Mouse (Mus musculus): Measurements from ENCODE around the gene Gm2916. TPM values are rescaled to one million over a fixed set of nuclear protein-coding genes. Genes with fewer than 3 reads are reported as not detected.
"Not testable (repeated sequence)": the region's sequence is repeated elsewhere in the genome, so short reads cannot be mapped to it uniquely, and the experiment has no call there.

Gene Gm2916
- under 1 TPM in 1 of 2 experiments, not detected in 1; 0.18 TPM for total RNA-seq (2021)
- long read RNA-seq: 0 reads

DNA sequence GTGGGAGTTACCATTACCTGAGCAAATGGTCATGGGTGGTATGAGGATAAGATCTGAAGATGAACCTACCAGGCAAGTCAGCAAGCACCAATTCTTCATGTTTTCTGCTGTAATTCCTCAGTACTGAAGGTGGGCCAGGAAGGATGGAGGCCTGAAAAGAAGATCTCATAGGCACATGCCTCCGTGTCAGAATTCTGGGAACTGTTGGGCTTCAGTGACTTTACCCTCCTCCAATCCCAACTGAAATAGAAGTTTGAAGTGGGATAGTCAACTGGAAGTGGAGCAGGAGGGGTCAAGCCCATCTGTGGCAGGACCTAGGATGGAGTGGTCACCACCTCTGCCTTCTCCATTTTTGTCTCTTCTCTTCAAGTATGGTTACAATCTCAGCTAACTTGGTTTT, at the start of gene Gm2916:
Gene Gm2916, plus strand, starts transcription at position 301 of the 400 bp plus-strand sequence.
- not testable (repeated sequence) for DNase-seq (ENCODE audit: low spot score in 2 of 2)

DNA sequence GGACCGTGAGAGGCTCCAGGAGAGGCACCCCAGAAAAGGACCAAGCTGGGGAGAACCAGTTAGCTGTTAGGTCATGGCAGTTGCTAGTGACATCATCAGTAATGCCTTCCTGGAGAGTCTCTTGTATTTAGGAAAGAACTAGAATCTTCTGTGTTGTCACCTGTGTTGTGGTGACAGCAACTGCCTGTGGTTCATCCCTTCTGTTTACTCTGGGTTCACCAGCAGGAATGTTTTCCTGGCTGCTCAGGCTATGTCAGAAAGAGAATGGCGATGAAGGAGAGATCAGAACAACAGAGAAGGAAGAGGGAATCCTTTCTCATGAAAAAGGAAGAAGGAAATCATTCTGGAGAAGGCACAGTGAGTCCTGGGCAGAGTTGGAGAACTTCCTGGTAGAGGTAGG, 38.0 kb upstream of the Gm2916 start, which contains the start of gene Gm3033:
Gene Gm3033, plus strand, starts transcription at position 301 of the 400 bp plus-strand sequence.
- DNase-seq (ENCODE audit: low spot score in 2 of 2): not testable (repeated sequence)

DNA sequence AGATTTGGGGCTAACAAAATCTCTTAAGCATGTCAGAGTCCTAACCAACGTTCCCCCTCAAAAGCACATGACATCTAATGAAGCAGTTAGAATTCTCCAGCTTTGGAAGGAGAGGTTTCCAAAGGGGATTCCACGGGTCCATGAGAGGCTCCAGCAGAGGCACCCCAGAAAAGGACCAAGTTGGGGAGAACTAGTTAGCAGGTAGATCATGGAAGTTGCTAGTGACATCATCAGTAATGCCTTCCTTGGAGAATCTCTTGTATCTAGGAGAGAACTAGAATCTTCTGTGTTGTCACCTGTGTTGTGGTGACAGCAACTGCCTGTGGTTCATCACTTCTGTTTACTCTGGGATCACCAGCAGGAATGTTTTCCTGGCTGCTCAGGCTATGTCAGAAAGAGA, 47.5 kb downstream of the Gm2916 start, which contains the start of gene Gm3029:
Gene Gm3029, plus strand, starts transcription at position 301 of the 400 bp plus-strand sequence.
- DNase-seq (ENCODE audit: low spot score in 2 of 2): not testable (repeated sequence)

DNA sequence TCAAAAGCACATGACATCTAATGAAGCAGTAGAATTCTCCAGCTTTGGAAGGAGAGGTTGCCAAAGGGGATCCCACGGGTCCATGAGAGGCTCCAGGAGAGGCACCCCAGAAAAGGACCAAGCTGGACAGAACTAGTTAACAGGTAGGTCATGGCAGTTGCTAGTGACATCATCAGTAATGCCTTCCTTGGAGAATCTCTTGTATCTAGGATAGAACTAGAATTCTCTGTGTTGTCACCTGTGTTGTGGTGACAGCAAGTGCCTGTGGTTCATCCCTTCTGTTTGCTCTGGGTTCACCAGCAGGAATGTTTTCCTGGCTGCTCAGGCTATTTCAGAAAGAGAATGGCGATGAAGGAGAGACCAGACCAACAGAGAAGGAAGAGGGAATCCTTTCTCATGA, 79.3 kb downstream of the Gm2916 start, which contains the start of gene Gm3095:
Gene Gm3095, plus strand, starts transcription at position 301 of the 400 bp plus-strand sequence.
- DNase-seq (ENCODE audit: low spot score in 2 of 2): not testable (repeated sequence)

Other genes starting within 250 kb of the Gm2916 start
- not detected for gene Gm3012, start 249.7 kb upstream of the Gm2916 start, total RNA-seq (2021)
- gene Gm3020, start 232.1 kb upstream of the Gm2916 start, total RNA-seq (2021): 1 to 10 TPM; 2.5 to 3.4 TPM
- gene Gm3043, start 195.4 kb upstream of the Gm2916 start, total RNA-seq (2021): not detected
- under 1 TPM; 0.32 to 0.86 TPM for gene Gm3002, start 74.1 kb upstream of the Gm2916 start, total RNA-seq (2021)
- gene Gm3033, start 37.9 kb upstream of the Gm2916 start, total RNA-seq (2021): not detected
- gene Gm3029, start 47.6 kb downstream of the Gm2916 start, total RNA-seq (2021): not detected
- gene Gm3095, start 79.4 kb downstream of the Gm2916 start, total RNA-seq (2021): under 1 TPM in 1 of 2 experiments, not detected in 1; 0.36 TPM
- not detected for gene Gm3099, start 114.2 kb downstream of the Gm2916 start, total RNA-seq (2021)
- 1 to 10 TPM; 4.7 to 5.5 TPM for gene Gm5796, start 139.8 kb downstream of the Gm2916 start, total RNA-seq (2021)
- under 1 TPM; 0.18 to 0.22 TPM for gene Gm3115, start 199.9 kb downstream of the Gm2916 start, total RNA-seq (2021)
- 1 to 10 TPM; 6.6 to 8.6 TPM for gene Gm8108, start 226.4 kb downstream of the Gm2916 start, total RNA-seq (2021)

All from layer of hippocampus, adult 18-20 months (tissue).